Mouse (Mus musculus) neural tube, embryonic 13.5 days (tissue): ENCODE measurements around the gene Pign. TPM values are rescaled to one million over a fixed set of nuclear protein-coding genes. Genes with fewer than 3 reads are reported as not detected.

ENCODE experiments used
- microRNA-seq: library from miRNA; unstranded; fragments of <30 nt; microRNA quantifications from one replicate; pipeline ENCODE4, GENCODE M21; 2016
- polyA plus RNA-seq: library from polyadenylated mRNA; unstranded; fragments of >200 nt; fragmentation: Nextera tagmentation; extraction: Ambion mirVana; gene quantifications from 2 replicates; pipeline ENCODE4 v1.2.1, GENCODE M21; 2015

The Pign gene
- polyA plus RNA-seq, 1 experiment from 2014 or later = 7.0 TPM

Small RNA genes within 50 kb of the gene (microRNA-seq; reads per million reads assigned to microRNA genes)
- not detected for gene Gm22426

Other genes with a start within 250 kb of the Pign start
- 39.9 and 44.0 TPM in 2 replicates for gene Relch, start 184 bp upstream of the Pign start, polyA plus RNA-seq
- 0.59 and 1.1 TPM in 2 replicates for gene Tnfrsf11a, start 117.0 kb upstream of the Pign start, polyA plus RNA-seq